Comparison of ENCODE assay signal across 7 mouse cellular contexts in genomic region chr19:14891090-14891428, GRCm38 (mm10).
DNase-seq lines count a peak whose midpoint lies in the region; ATAC-seq and TF ChIP-seq lines count a peak whose summit lies in the region.

No protein-coding gene starts in this region.

- ATAC-seq in lung, embryonic 14.5 days (ENCODE audit: insufficient read depth): no peak
- ATAC-seq in forebrain, embryonic 13.5 days: no peak
- no peak for ATAC-seq in intestine, postnatal 0 days
- ATAC-seq in stomach, embryonic 14.5 days (ENCODE audit: insufficient number of reproducible peaks, insufficient read depth, low FRiP score, low read depth): no peak

- no peak overlapping the region for H3K27ac ChIP-seq in lung, embryonic 14.5 days (ENCODE audit: low read depth)
- peak overlapping the region; percentile 60; the same call in 1 of the 2 replicates for H3K27ac ChIP-seq in forebrain, embryonic 13.5 days
- H3K27ac ChIP-seq in intestine, postnatal 0 days (ENCODE audit: low read depth, low read length): no peak overlapping the region
- H3K27ac ChIP-seq in stomach, embryonic 14.5 days (ENCODE audit: low read length): no peak overlapping the region

- no peak overlapping the region for H3K9ac ChIP-seq in lung, embryonic 14.5 days
- H3K9ac ChIP-seq in forebrain, embryonic 13.5 days: peak overlapping the region; percentile 27; the same call in 1 of the 2 replicates
- H3K9ac ChIP-seq in intestine, postnatal 0 days (ENCODE audit: low read depth, low read length): no peak overlapping the region
- no peak overlapping the region for H3K9ac ChIP-seq in stomach, embryonic 14.5 days (replicated peaks; ENCODE audit: low read depth, low read length)

- no peaks in the 10 kb centered on the region for H3K36me3 ChIP-seq in lung, embryonic 14.5 days (ENCODE audit: insufficient read depth)
- no peaks in the 10 kb centered on the region for H3K36me3 ChIP-seq in forebrain, embryonic 13.5 days (ENCODE audit: poor library complexity, severe bottlenecking)
- H3K36me3 ChIP-seq in intestine, postnatal 0 days (ENCODE audit: control insufficient read depth, insufficient read depth): no peaks in the 10 kb centered on the region
- no peaks in the 10 kb centered on the region for H3K36me3 ChIP-seq in stomach, embryonic 14.5 days (ENCODE audit: control insufficient read depth, insufficient read depth, low read length)

- DNase-seq in lung, embryonic 14.5 days: peak; percentile 23
- DNase-seq in lung, adult 18-20 months: no peak
- DNase-seq in kidney, adult 9 months: no peak
- no peak for DNase-seq in spleen, postnatal 36 days (ENCODE audit: low spot score in 2 of 2)

- peak overlapping the region; percentile 52 for H3K4me2 ChIP-seq in lung, embryonic 14.5 days
- peak overlapping the region; percentile 55 for H3K4me2 ChIP-seq in forebrain, embryonic 13.5 days
- peak overlapping the region; percentile 61 for H3K4me2 ChIP-seq in intestine, postnatal 0 days (replicated peaks; ENCODE audit: low read depth)
- H3K4me2 ChIP-seq in stomach, embryonic 14.5 days (replicated peaks; ENCODE audit: low read depth, low read length): peak overlapping the region; percentile 50

- no peaks in the 10 kb centered on the region for H3K27me3 ChIP-seq in lung, embryonic 14.5 days (ENCODE audit: insufficient read depth, low read length)
- peaks cover 21% of the 10 kb centered on the region for H3K27me3 ChIP-seq in forebrain, embryonic 13.5 days
- H3K27me3 ChIP-seq in intestine, postnatal 0 days (replicated peaks; ENCODE audit: control insufficient read depth, insufficient read depth, low read length): peaks cover 15% of the 10 kb centered on the region; the same call in 1 of the 2 replicates
- H3K27me3 ChIP-seq in stomach, embryonic 14.5 days (ENCODE audit: control insufficient read depth, insufficient read depth, low read length): peaks cover 13% of the 10 kb centered on the region; the same call in 1 of the 2 replicates

- 4% methylated on average over 9 of the region's 9 CpGs for WGBS in lung, embryonic 14.5 days
- under 1% methylated on average over 9 of the region's 9 CpGs for WGBS in forebrain, embryonic 13.5 days
- 4% methylated on average over 9 of the region's 9 CpGs for WGBS in intestine, postnatal 0 days
- 3% methylated on average over 9 of the region's 9 CpGs for WGBS in stomach, embryonic 14.5 days

- no peak for TF ChIP-seq CTCF in lung, embryonic 14.5 days (IDR thresholded peaks at IDR 0.05; ENCODE audit: low read depth)
- no peak for TF ChIP-seq CTCF in intestine, postnatal 0 days (IDR thresholded peaks at IDR 0.05; ENCODE audit: low read depth)

- H3K4me1 ChIP-seq in lung, embryonic 14.5 days (ENCODE audit: insufficient read depth): 0 out of 2 replicates have a peak, but pooled peaks cover 7% of the 10 kb centered on the region
- peaks cover 46% of the 10 kb centered on the region for H3K4me1 ChIP-seq in forebrain, embryonic 13.5 days
- H3K4me1 ChIP-seq in intestine, postnatal 0 days (replicated peaks; ENCODE audit: control insufficient read depth, insufficient read depth, low read length): no peaks in the 10 kb centered on the region
- peaks cover 13% of the 10 kb centered on the region for H3K4me1 ChIP-seq in stomach, embryonic 14.5 days (ENCODE audit: control insufficient read depth, insufficient read depth, low read length)

- no peaks in the 10 kb centered on the region for H3K9me3 ChIP-seq in lung, embryonic 14.5 days (ENCODE audit: low read depth, low read length)
- H3K9me3 ChIP-seq in forebrain, embryonic 13.5 days (replicated peaks): no peaks in the 10 kb centered on the region
- H3K9me3 ChIP-seq in intestine, postnatal 0 days (ENCODE audit: control insufficient read depth): no peaks in the 10 kb centered on the region
- H3K9me3 ChIP-seq in stomach, embryonic 14.5 days (ENCODE audit: control insufficient read depth, low read depth, low read length): no peaks in the 10 kb centered on the region

- H3K4me3 ChIP-seq in lung, embryonic 14.5 days (ENCODE audit: low read depth, low read length): peak overlapping the region; percentile 17
- peak overlapping the region; percentile 29 for H3K4me3 ChIP-seq in forebrain, embryonic 13.5 days
- peak overlapping the region; percentile 14 for H3K4me3 ChIP-seq in intestine, postnatal 0 days (ENCODE audit: low read depth, low read length)
- peak overlapping the region; percentile 13 for H3K4me3 ChIP-seq in stomach, embryonic 14.5 days (ENCODE audit: low read depth, low read length)
